Mouse (Mus musculus) neural tube, embryonic 11.5 days (tissue): Measurements from ENCODE around the gene Olfr827. TPM values are rescaled to one million over a fixed set of nuclear protein-coding genes. Genes with fewer than 3 reads are reported as not detected.

Source experiments
- ATAC-seq: fragments of 200-750 bp; cut with Nextera tagmentation; 2 replicates; pipeline ENCODE4 v1.8.0; 2017; ENCODE audit warnings: moderate number of reproducible peaks, mild to moderate bottlenecking, moderate TSS enrichment, moderate library complexity; ENCODE audit not compliant: insufficient read depth, low FRiP score, low TSS enrichment
- DNase-seq: peaks from one replicate; pipeline ENCODE4 v3.0.0-alpha.2; 2015; ENCODE audit warnings: low spot score
- H3K27ac ChIP-seq: fragments of 300-500 bp; sonication (generic); 2 replicates; pipeline ENCODE4 v1.5.1; 2014; ENCODE audit warnings: low read depth, mild to moderate bottlenecking, low read length
- H3K27me3 ChIP-seq: fragments of 300-500 bp; sonication (generic); 2 replicates; pipeline ENCODE4 v1.6.1; 2014; ENCODE audit warnings: mild to moderate bottlenecking, low read length, mixed read lengths; ENCODE audit not compliant: control insufficient read depth, insufficient read depth
- H3K36me3 ChIP-seq: fragments of 300-500 bp; sonication (generic); 2 replicates; pipeline ENCODE4 v1.6.1; 2014; ENCODE audit warnings: mild to moderate bottlenecking, low read length, moderate library complexity, mixed read lengths; ENCODE audit not compliant: control insufficient read depth, insufficient read depth
- H3K4me1 ChIP-seq: fragments of 300-500 bp; sonication (generic); 2 replicates; pipeline ENCODE4 v1.6.1; 2014; ENCODE audit warnings: low read length, mixed read lengths; ENCODE audit not compliant: control insufficient read depth, insufficient read depth
- H3K4me2 ChIP-seq: fragments of 300-500 bp; sonication (generic); 2 replicates; pipeline ENCODE4 v1.6.1; 2014; ENCODE audit warnings: low read depth, mild to moderate bottlenecking, moderate library complexity
- H3K4me3 ChIP-seq: fragments of 300-500 bp; sonication (generic); 2 replicates; pipeline ENCODE4 v1.5.1; 2014; ENCODE audit warnings: low read depth, low read length
- H3K9ac ChIP-seq: fragments of 300-500 bp; sonication (generic); 2 replicates; pipeline ENCODE4 v1.6.1; 2014; ENCODE audit warnings: mild to moderate bottlenecking, low read length
- H3K9me3 ChIP-seq: fragments of 300-500 bp; sonication (generic); 2 replicates; pipeline ENCODE4 v1.6.1; 2016; ENCODE audit warnings: low read length; ENCODE audit not compliant: control insufficient read depth
- WGBS: fragments of 180-500 bp; shearing (Covaris S2); extraction: QIAGEN DNeasy Blood & Tissue Kit; methylation state at CpG from one replicate; pipeline ENCODE4 v1.1.7; 2014; 5-methylcytosine and 5-hydroxymethylcytosine counted together
- polyA plus RNA-seq: library from polyadenylated mRNA; unstranded; fragments of >200 nt; fragmentation: Nextera tagmentation; extraction: Ambion mirVana; gene quantifications from 2 replicates; pipeline ENCODE4 v1.2.1, GENCODE M21; 2014

Olfr827 gene
- not detected in 2 replicates for polyA plus RNA-seq

DNA sequence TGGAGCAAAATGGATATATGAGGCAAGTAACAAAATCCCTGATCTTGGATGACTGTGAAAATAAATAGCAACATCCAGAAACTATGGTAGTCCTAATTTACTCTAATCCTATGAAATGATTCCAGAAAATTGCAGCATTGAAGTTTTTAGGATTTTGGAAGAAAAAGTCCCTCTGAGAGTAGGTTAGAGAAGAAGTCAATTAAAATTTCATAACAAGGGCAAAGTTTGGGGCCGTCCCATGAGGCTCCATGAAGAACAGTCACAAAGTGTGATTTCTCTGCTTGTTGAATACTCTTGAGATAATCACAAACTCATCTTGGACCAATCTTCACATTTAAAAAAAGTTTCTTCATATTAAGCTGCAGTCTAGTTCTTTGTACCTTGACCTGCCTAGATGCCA, at the start of gene Olfr827:
Gene Olfr827, minus strand, starts transcription at position 101 of the 400 bp plus-strand sequence.
- WGBS, result 88% methylated on average over 1 of the region's 1 CpGs
- DNase-seq (no peak), ATAC-seq (no peak)
- H3K4me3 ChIP-seq, result no peak within 1 kb of the TSS
- no peaks in the 10 kb centered on the region for H3K36me3 ChIP-seq
- H3K9me3 ChIP-seq, result no peaks in the 10 kb centered on the region
- no peak within 1 kb of the TSS for H3K9ac ChIP-seq
- H3K27me3 ChIP-seq, result no peaks in the 10 kb centered on the region
- H3K4me2 ChIP-seq, result no peak within 1 kb of the TSS
- no peak within 1 kb of the TSS for H3K27ac ChIP-seq
- no peaks in the 10 kb centered on the region for H3K4me1 ChIP-seq

DNA sequence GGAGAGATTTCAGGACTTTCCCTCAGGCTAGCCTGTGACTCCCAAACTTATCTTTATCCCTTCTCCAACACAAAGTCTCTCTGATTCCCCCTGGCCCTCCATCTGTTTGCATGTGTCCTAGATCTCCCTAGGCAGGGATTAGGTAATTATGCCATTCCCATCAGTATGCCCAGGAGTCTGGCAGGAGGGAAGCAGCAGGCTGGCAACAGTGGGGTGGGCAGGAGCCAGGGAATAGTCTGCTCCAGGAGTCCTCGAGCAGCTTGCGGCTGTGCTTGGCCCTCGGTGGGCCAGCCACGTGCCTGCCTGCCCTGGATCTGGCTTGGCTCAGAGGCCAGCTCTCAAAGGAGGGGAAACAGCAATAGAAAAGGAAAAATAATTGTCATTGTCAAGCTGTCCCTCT, 49.0 kb upstream of the Olfr827 start:
- Histone ChIP-seq H3K4me1 (no peaks in the 10 kb centered on the region), H3K36me3 (no peaks in the 10 kb centered on the region), H3K27me3 (no peaks in the 10 kb centered on the region), H3K9ac (no peak overlapping the region), H3K4me3 (no peak overlapping the region), H3K4me2 (no peak overlapping the region), H3K27ac (no peak overlapping the region), H3K9me3 (no peaks in the 10 kb centered on the region)
- DNase-seq (no peak), ATAC-seq (no peak)
- 71% methylated on average over 4 of the region's 4 CpGs for WGBS

DNA sequence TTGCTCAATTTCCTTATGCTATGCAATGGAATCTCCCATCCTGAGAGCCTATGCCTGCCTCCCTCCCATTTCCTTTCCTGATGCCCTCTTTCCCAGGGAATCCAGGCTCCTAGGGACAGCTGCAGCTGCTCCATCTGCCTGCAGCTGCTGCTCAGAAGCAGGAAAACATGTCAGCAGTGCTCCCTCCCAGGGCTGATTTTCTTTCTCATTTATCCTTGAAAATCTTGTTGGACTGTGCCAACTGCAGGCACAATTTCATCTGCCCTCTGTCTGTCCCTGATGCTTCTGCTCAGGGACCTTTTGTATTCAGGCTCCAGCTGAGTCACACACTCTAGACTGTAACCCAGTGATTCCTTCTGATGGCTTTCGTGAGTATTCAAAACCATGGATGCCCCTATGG, 45.3 kb upstream of the Olfr827 start:
- H3K36me3 ChIP-seq, result no peaks in the 10 kb centered on the region
- ATAC-seq, result peak; percentile 49; the same call in 1 of the 2 replicates
- H3K4me3 ChIP-seq, result no peak overlapping the region
- H3K27ac ChIP-seq, result no peak overlapping the region
- no peaks in the 10 kb centered on the region for H3K4me1 ChIP-seq
- WGBS, result 69% methylated on average over 1 of the region's 1 CpGs
- H3K4me2 ChIP-seq, result no peak overlapping the region
- DNase-seq, result peak; percentile 19
- no peaks in the 10 kb centered on the region for H3K9me3 ChIP-seq
- H3K27me3 ChIP-seq, result no peaks in the 10 kb centered on the region
- no peak overlapping the region for H3K9ac ChIP-seq

- ATAC-seq (peak; percentile 65), DNase-seq (peak; percentile 12)
- 6% methylated on average over 2 of the region's 2 CpGs for WGBS
- Histone ChIP-seq H3K36me3 (no peaks in the 10 kb centered on the region), H3K4me1 (0 out of 2 replicates have a peak, but pooled peaks cover 3% of the 10 kb centered on the region), H3K9me3 (no peaks in the 10 kb centered on the region), H3K27ac (no peak overlapping the region), H3K4me2 (no peak overlapping the region), H3K9ac (no peak overlapping the region), H3K4me3 (no peak overlapping the region), H3K27me3 (no peaks in the 10 kb centered on the region)
Measured at GRCm38 (mm10) chr10:130244271-130244670, 30.1 kb upstream of the Olfr827 start.

DNA sequence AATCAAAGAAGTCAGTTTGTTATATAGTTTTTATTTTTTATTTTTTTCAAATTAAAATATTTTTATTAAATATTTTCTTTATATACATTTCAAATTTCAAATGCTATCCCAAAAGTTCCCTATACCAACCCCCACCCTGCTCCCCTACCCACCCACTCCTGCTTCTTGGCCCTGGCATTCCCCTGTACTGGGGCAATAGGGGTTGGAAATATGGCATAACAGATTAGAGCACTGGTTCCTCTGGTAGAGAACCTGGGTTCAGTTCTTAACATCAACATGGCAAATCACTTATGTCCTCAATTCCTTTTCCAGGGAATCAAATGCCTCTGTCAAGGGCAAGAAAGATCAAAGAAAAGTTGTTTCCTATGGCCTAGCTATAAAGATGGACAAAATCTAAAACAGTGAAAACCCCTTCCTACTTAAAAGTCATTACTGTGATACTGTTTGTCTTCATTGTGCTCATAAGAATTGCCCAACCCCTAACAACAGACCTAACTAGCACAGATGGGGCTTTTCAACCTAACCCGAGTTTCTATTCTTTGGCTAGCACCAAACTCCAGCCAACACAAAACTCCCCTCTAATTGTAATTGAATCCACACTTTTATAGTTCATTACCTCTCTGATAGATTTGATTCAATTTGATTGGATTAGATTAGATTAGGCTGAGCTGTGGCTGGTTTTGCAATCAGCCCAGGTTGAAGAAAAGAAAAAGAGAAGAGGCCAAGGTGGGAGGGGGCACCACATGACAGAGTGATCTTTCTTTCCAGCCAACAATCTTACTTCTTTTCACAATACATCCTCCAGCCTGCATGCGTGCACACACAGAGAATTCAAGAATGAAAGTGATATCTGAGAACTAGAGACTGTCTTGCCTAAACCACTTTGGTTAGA, 24.4 kb upstream of the Olfr827 start:
- H3K4me1 ChIP-seq, result no peaks in the 10 kb centered on the region
- H3K27me3 ChIP-seq, result no peaks in the 10 kb centered on the region
- no peak overlapping the region for H3K9ac ChIP-seq
- 66% methylated on average over 2 of the region's 2 CpGs for WGBS
- no peak overlapping the region for H3K27ac ChIP-seq
- ATAC-seq (no peak; the same call in 1 of the 2 replicates), DNase-seq (no peak)
- no peak overlapping the region for H3K4me3 ChIP-seq
- H3K4me2 ChIP-seq, result no peak overlapping the region
- H3K36me3 ChIP-seq, result no peaks in the 10 kb centered on the region
- H3K9me3 ChIP-seq, result no peaks in the 10 kb centered on the region

DNA sequence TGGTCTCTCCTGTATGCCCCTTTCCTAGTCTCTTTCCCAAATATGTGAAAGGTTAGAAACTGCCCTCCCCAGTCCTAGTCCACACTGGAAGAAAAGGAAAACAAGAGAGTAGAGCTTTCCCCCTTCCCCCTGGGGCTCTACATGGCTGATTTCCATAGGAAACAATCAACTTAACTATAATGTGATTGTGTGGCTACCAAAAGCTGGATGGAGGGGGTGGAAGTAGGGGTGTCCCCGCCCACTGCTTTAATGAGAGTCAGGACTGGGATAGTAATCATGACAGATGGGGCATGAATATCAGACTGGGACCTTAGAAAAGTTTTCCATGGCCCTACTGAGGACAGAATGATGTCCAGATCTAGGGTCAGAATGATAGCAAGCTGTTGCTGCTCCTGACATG, 20.4 kb upstream of the Olfr827 start:
- Histone ChIP-seq H3K27ac (no peak overlapping the region), H3K4me1 (no peaks in the 10 kb centered on the region), H3K9ac (no peak overlapping the region), H3K9me3 (no peaks in the 10 kb centered on the region), H3K4me2 (no peak overlapping the region), H3K27me3 (no peaks in the 10 kb centered on the region), H3K36me3 (no peaks in the 10 kb centered on the region), H3K4me3 (no peak overlapping the region)
- peak; percentile 19 for DNase-seq
- WGBS, result 31% methylated on average over 1 of the region's 1 CpGs
- ATAC-seq, result 0 out of 2 replicates have a peak, but pooled peaks have one; percentile 43

GRCm38 (mm10) chr10:130232117-130232516, 17.9 kb upstream of the Olfr827 start:
- Histone ChIP-seq H3K27ac (no peak overlapping the region), H3K36me3 (no peaks in the 10 kb centered on the region), H3K4me3 (no peak overlapping the region), H3K27me3 (no peaks in the 10 kb centered on the region), H3K9me3 (no peaks in the 10 kb centered on the region), H3K4me2 (no peak overlapping the region), H3K9ac (no peak overlapping the region), H3K4me1 (no peaks in the 10 kb centered on the region)
- DNase-seq, result no peak
- no peak for ATAC-seq
- WGBS, result 67% methylated on average over 1 of the region's 1 CpGs

DNA sequence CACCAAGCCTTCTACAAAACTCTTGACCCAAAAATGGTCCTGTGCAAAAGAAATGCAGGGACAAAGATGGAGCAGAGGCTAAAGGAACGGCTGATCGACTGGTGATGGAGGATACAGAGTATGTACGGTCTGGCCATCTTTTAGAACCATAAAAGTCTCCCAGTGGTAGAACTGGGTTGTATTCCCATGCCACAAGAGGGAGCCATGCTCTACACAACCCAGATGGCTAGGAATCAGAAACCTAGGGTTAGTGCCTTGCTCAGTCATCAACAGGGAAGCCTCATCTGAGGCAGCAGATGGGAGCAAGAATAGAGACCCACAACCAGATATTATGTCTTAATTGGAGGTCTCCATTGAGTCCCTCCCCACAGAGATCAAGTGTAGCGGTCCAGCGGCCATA, 15.4 kb upstream of the Olfr827 start:
- no peak overlapping the region for H3K4me2 ChIP-seq
- no peak overlapping the region for H3K4me3 ChIP-seq
- H3K27ac ChIP-seq, result no peak overlapping the region
- H3K27me3 ChIP-seq, result no peaks in the 10 kb centered on the region
- no peaks in the 10 kb centered on the region for H3K4me1 ChIP-seq
- H3K9me3 ChIP-seq, result no peaks in the 10 kb centered on the region
- H3K36me3 ChIP-seq, result no peaks in the 10 kb centered on the region
- WGBS, result 87% methylated on average over 5 of the region's 5 CpGs
- ATAC-seq, result no peak
- no peak for DNase-seq
- no peak overlapping the region for H3K9ac ChIP-seq

DNA sequence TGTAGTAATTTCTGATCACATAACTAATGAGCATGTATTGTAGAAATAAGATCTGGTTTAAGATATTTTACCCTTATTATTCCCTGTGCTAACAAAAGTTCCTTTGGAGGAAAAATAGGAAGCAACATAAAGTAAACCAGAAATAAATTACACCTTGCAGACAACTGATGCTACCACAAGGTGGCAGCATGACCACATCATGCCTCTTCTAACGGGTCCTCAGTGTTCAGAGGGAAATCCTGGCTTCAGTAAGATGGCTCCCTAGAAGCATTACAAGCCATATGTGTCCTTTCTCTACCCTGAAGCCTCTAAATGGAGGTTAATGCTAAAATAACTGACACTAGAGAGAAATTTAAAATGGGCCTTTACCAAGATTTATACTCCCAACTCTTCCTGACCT, 14.0 kb upstream of the Olfr827 start:
- Histone ChIP-seq H3K4me2 (no peak overlapping the region), H3K4me3 (no peak overlapping the region), H3K36me3 (no peaks in the 10 kb centered on the region), H3K4me1 (no peaks in the 10 kb centered on the region), H3K27me3 (no peaks in the 10 kb centered on the region), H3K27ac (no peak overlapping the region), H3K9ac (no peak overlapping the region), H3K9me3 (no peaks in the 10 kb centered on the region)
- DNase-seq (peak; percentile 67), ATAC-seq (peak; percentile 80)
- WGBS, result 0% methylated on average over 1 of the region's 1 CpGs
